Mouse (Mus musculus): ENCODE measurements at regions not wholly inside any gene's neighbourhood (a gene's known extent, or its start where the extent isn't known, plus 50 kb on each side); places are given as distances from the start of the nearest gene placed in this dataset.

- dilution Hi-C loops (cut with MboI; ENCODE audit: extremely low pct_ligation_motif_present, extremely low pct_unique_long_range_greater_than_20kb, low sequenced_read_pairs) (no loop called here), in situ Hi-C loops (cut with MboI; ENCODE audit: low pct_ligation_motif_present, low pct_unique_long_range_greater_than_20kb, low sequenced_read_pairs) (loop anchor here (5.0 to 10.0 kb wide), 2 partner anchors 55 to 297 kb away; partner anchors contain the start of gene Ahr)
- DNase-seq (ENCODE audit: extremely low read depth) = no peak
- Histone ChIP-seq H3K4me3 (replicated peaks in 1 of 3; ENCODE audit: low read depth in 2 of 3, low read length in 2 of 3, poor library complexity in 1 of 3) (no peak overlapping the region), H3K36me3 (replicated peaks in 1 of 2; ENCODE audit: control insufficient read depth in 1 of 2, insufficient read depth in 1 of 2, low read length in 1 of 2) (no peaks in the 10 kb centered on the region), H3K4me1 (ENCODE audit: control insufficient read depth in 1 of 2, insufficient read depth in 2 of 2) (peaks cover 13 to 50% of the 10 kb centered on the region in 2 experiments), H3K9ac (ENCODE audit: insufficient read depth, low read depth) (no peak overlapping the region), H3K27ac (ENCODE audit: insufficient read depth, low read depth) (no peak overlapping the region), H3K27me3 (replicated peaks) (no peaks in the 10 kb centered on the region), H3K9me3 (replicated peaks; ENCODE audit: low read length) (no peaks in the 10 kb centered on the region), H3K4me2 (ENCODE audit: insufficient read depth, low read depth, poor library complexity, severe bottlenecking) (no peak overlapping the region), H3K79me2 (replicated peaks; ENCODE audit: control insufficient read depth, extremely low read depth, insufficient read depth, poor library complexity, severe bottlenecking) (no peaks in the 10 kb centered on the region)
- TF ChIP-seq KAT2A (IDR thresholded peaks at IDR 0.05; ENCODE audit: insufficient replicate concordance, low read length) = no peak
- TF ChIP-seq MAX (IDR thresholded peaks at IDR 0.05; ENCODE audit: low read length) = no peak
- TF ChIP-seq HCFC1 (IDR thresholded peaks at IDR 0.05; ENCODE audit: low read depth, low read length) = no peak
- TF ChIP-seq MAFK (IDR thresholded peaks at IDR 0.05; ENCODE audit: insufficient replicate concordance, low read length) = no peak
- TF ChIP-seq UBTF (IDR thresholded peaks at IDR 0.05; ENCODE audit: low read depth, low read length) = no peak
Measured at GRCm38 (mm10) chr12:35831922-35832512, 93.4 kb upstream of the Agr3 start.

GRCm38 (mm10) chr12:35831268-35831667 lies 94.2 kb upstream of the Agr3 start:
- in situ Hi-C loops (cut with MboI; ENCODE audit: low pct_ligation_motif_present, low pct_unique_long_range_greater_than_20kb, low sequenced_read_pairs) = loop anchor here (5.0 to 10.0 kb wide), 2 partner anchors 56 to 296 kb away; partner anchors contain the start of gene Ahr
- Histone ChIP-seq H3K27ac (ENCODE audit: insufficient read depth, low read depth) (no peak overlapping the region), H3K4me2 (ENCODE audit: insufficient read depth, low read depth, poor library complexity, severe bottlenecking) (peak overlapping the region; percentile 29; the same call in 1 of the 2 replicates), H3K4me1 (ENCODE audit: control insufficient read depth in 1 of 2, insufficient read depth in 2 of 2) (peaks cover 13 to 55% of the 10 kb centered on the region in 2 experiments), H3K36me3 (replicated peaks in 1 of 2; ENCODE audit: control insufficient read depth in 1 of 2, insufficient read depth in 1 of 2, low read length in 1 of 2) (no peaks in the 10 kb centered on the region), H3K79me2 (replicated peaks; ENCODE audit: control insufficient read depth, extremely low read depth, insufficient read depth, poor library complexity, severe bottlenecking) (no peaks in the 10 kb centered on the region), H3K4me3 (replicated peaks in 1 of 3; ENCODE audit: low read depth in 2 of 3, low read length in 2 of 3, poor library complexity in 1 of 3) (no peak overlapping the region), H3K9me3 (replicated peaks; ENCODE audit: low read length) (no peaks in the 10 kb centered on the region), H3K9ac (ENCODE audit: insufficient read depth, low read depth) (no peak overlapping the region), H3K27me3 (replicated peaks) (no peaks in the 10 kb centered on the region)
- dilution Hi-C loops (cut with MboI; ENCODE audit: extremely low pct_ligation_motif_present, extremely low pct_unique_long_range_greater_than_20kb, low sequenced_read_pairs) = no loop called here
- DNase-seq (ENCODE audit: extremely low read depth) = peak; percentile 76
- TF ChIP-seq RAD21 (IDR thresholded peaks at IDR 0.05; ENCODE audit: low read depth, low read length) = peak; percentile 95
- TF ChIP-seq RCOR1 (conservative IDR thresholded peaks at IDR 0.05; ENCODE audit: low read depth, low read length) = no peak
- TF ChIP-seq ZKSCAN1 (IDR thresholded peaks at IDR 0.05; ENCODE audit: borderline replicate concordance, low read depth, low read length) = no peak
- peak; percentile 90 for TF ChIP-seq SMC3 (IDR thresholded peaks at IDR 0.05; ENCODE audit: low read depth, low read length)
- no peak for TF ChIP-seq UBTF (IDR thresholded peaks at IDR 0.05; ENCODE audit: low read depth, low read length)
- no peak for TF ChIP-seq MAFK (IDR thresholded peaks at IDR 0.05; ENCODE audit: insufficient replicate concordance, low read length)
- TF ChIP-seq SIN3A (IDR thresholded peaks at IDR 0.05; ENCODE audit: low read length) = no peak
- no peak for TF ChIP-seq MAZ (IDR thresholded peaks at IDR 0.05; ENCODE audit: low read depth, low read length)
- TF ChIP-seq MXI1 (IDR thresholded peaks at IDR 0.05; ENCODE audit: low read depth, low read length) = no peak
- TF ChIP-seq CHD1 (IDR thresholded peaks at IDR 0.05; ENCODE audit: low read depth, low read length) = no peak
- peak; percentile 95 for TF ChIP-seq ZNF384 (IDR thresholded peaks at IDR 0.05; ENCODE audit: low read depth, low read length)
- no peak for TF ChIP-seq USF2 (conservative IDR thresholded peaks at IDR 0.05; ENCODE audit: low read depth, low read length)
- TF ChIP-seq BHLHE40 (IDR thresholded peaks at IDR 0.05; ENCODE audit: low read depth, low read length) = no peak
- TF ChIP-seq HCFC1 (IDR thresholded peaks at IDR 0.05; ENCODE audit: low read depth, low read length) = no peak
- no peak for TF ChIP-seq TBP (conservative IDR thresholded peaks at IDR 0.05; ENCODE audit: low read depth, low read length)
- no peak for TF ChIP-seq CHD2 (IDR thresholded peaks at IDR 0.05; ENCODE audit: low read length)
- TF ChIP-seq JUN (IDR thresholded peaks at IDR 0.05; ENCODE audit: insufficient read depth, low read depth, low read length) = 0 out of 2 replicates have a peak, but pooled peaks have one; percentile 3
- no peak for TF ChIP-seq POLR2AphosphoS2 (IDR thresholded peaks at IDR 0.05; ENCODE audit: low read depth, low read length)
- peak; percentile 76 for TF ChIP-seq ZC3H11A (IDR thresholded peaks at IDR 0.05; ENCODE audit: low read depth, low read length)
- no peak for TF ChIP-seq EP300 (IDR thresholded peaks at IDR 0.05; ENCODE audit: low read length)
- no peak for TF ChIP-seq MAX (IDR thresholded peaks at IDR 0.05; ENCODE audit: low read length)
- TF ChIP-seq TCF12 (IDR thresholded peaks at IDR 0.05; ENCODE audit: low read depth, low read length) = no peak
- TF ChIP-seq E2F4 (IDR thresholded peaks at IDR 0.05; ENCODE audit: insufficient replicate concordance, low read depth, low read length) = no peak
- TF ChIP-seq USF1 (IDR thresholded peaks at IDR 0.05; ENCODE audit: low read depth, low read length) = no peak
- TF ChIP-seq IRF4 (IDR thresholded peaks at IDR 0.05; ENCODE audit: low read depth, low read length) = peak; percentile 12; the same call in 1 of the 2 replicates
- no peak for TF ChIP-seq NELFE (IDR thresholded peaks at IDR 0.05; ENCODE audit: low read depth, low read length)
- TF ChIP-seq ZMIZ1 (IDR thresholded peaks at IDR 0.05; ENCODE audit: low read depth, low read length) = no peak
- no peak for TF ChIP-seq ELF1 (IDR thresholded peaks at IDR 0.05; ENCODE audit: low read depth, low read length)
- no peak for TF ChIP-seq MEF2A (IDR thresholded peaks at IDR 0.05; ENCODE audit: borderline replicate concordance, low read depth, low read length)
- TF ChIP-seq NRF1 (IDR thresholded peaks at IDR 0.05; ENCODE audit: low read depth, low read length) = no peak
- no peak for TF ChIP-seq PAX5 (IDR thresholded peaks at IDR 0.05; ENCODE audit: low read length)

Data from CH12.LX (cell line).